Mouse (Mus musculus) ES-E14 (cell line): ENCODE results near the gene Tmem262. TPM values are rescaled to one million over a fixed set of nuclear protein-coding genes. Genes with fewer than 3 reads are reported as not detected.

Experiments
- DNase-seq: peaks from one replicate; pipeline ENCODE4 v3.0.0-alpha.2; 2013; ENCODE audit warnings: low read depth, low spot score
- H3K27ac ChIP-seq: 2 replicates; pipeline ENCODE4 v1.5.1; 2012; ENCODE audit warnings: low read depth, mild to moderate bottlenecking, low read length, moderate library complexity, mixed read lengths; ENCODE audit not compliant: poor library complexity, insufficient read depth, severe bottlenecking
- H3K36me3 ChIP-seq: 2 replicates; pipeline ENCODE4 v1.6.1; 2012; ENCODE audit warnings: mild to moderate bottlenecking, low read length, moderate library complexity, mixed read lengths; ENCODE audit not compliant: control insufficient read depth, poor library complexity, insufficient read depth, severe bottlenecking
- H3K4me1 ChIP-seq, 2 experiments: fragments of 150-350 bp in 1 of 2; sonication (generic) in 1 of 2; 2 replicates each; pipeline ENCODE4 v1.6.1; 2012; ENCODE audit warnings: low read length in 2 of 2, mild to moderate bottlenecking in 1 of 2, mixed read lengths in 1 of 2; ENCODE audit not compliant: control insufficient read depth in 2 of 2, insufficient read depth in 2 of 2, poor library complexity in 1 of 2
- H3K4me3 ChIP-seq, 2 experiments: fragments of 150-350 bp in 1 of 2; sonication (generic) in 1 of 2; 2 replicates each; pipeline ENCODE4 v1.5.1; 2012; ENCODE audit warnings: low read length in 2 of 2, low read depth in 1 of 2, mild to moderate bottlenecking in 1 of 2, mixed read lengths in 1 of 2; ENCODE audit not compliant: insufficient read depth in 1 of 2, poor library complexity in 1 of 2, severe bottlenecking in 1 of 2
- H3K9ac ChIP-seq: 2 replicates; pipeline ENCODE4 v1.6.1; 2012; ENCODE audit warnings: low read depth, mild to moderate bottlenecking, low read length, mixed read lengths; ENCODE audit not compliant: poor library complexity, insufficient read depth, severe bottlenecking
- H3K9me3 ChIP-seq: fragments of 150-350 bp; sonication (generic); 2 replicates; pipeline ENCODE4 v1.6.1; 2012; ENCODE audit warnings: low read depth, mild to moderate bottlenecking, low read length; ENCODE audit not compliant: control insufficient read depth, insufficient read depth
- CHD2 ChIP-seq: IDR thresholded peaks from 2 replicates; pipeline ENCODE4 v1.6.1; 2014; ENCODE audit warnings: mild to moderate bottlenecking, low read depth, low read length, inconsistent platforms
- HCFC1 ChIP-seq: IDR thresholded peaks from 2 replicates; pipeline ENCODE4 v1.6.1; 2012; ENCODE audit warnings: low read length, inconsistent platforms, borderline replicate concordance; ENCODE audit not compliant: insufficient read depth
- MAFK ChIP-seq: IDR thresholded peaks from 2 replicates; pipeline ENCODE4 v1.6.1; 2014; ENCODE audit warnings: mild to moderate bottlenecking, low read depth, low read length, inconsistent platforms; ENCODE audit not compliant: insufficient read depth
- ZC3H11A ChIP-seq: IDR thresholded peaks from 2 replicates; pipeline ENCODE4 v1.6.1; 2012; ENCODE audit warnings: low read depth, mild to moderate bottlenecking, inconsistent platforms, low read length, borderline replicate concordance
- ZNF384 ChIP-seq: IDR thresholded peaks from 2 replicates; pipeline ENCODE4 v1.6.1; 2012; ENCODE audit warnings: low read depth, low read length, inconsistent platforms
- in situ Hi-C, 2 experiments: fragments of 600-800 bp; cut with MboI; formaldehyde crosslinking; loops; one replicate each; pipeline ENCODE4 v1.15.1; 2025; ENCODE audit warnings: low sequenced_read_pairs in 2 of 2, inconsistent platforms in 1 of 2; ENCODE audit not compliant: unreplicated experiment in 2 of 2
- total RNA-seq: library from RNA; depleted of rRNA; stranded (reverse); fragments of 300-350 nt; gene quantifications from 2 replicates; pipeline ENCODE4 v1.2.3, GENCODE M21; 2012

Tmem262 gene
- total RNA-seq, 1 experiment: not detected

DNA sequence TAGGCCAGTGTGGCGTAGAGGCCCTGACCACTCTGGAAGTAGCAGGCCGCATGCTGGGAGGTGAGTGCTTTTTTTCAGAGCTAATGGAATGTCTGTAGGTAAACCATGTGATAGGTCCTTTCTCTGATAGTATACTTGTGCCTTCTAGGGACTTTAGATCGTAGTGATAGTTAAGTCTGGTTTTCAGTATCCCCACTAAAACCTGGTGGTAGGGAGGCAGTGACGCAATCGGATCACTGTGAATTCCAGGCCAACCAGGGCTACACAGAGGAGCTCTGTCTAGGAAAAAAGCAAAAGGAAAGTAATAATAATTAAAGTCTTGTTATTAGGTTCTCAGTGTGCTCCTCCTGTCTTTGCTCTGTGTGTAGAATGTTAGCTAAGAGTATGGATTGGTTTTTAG lies 21.3 kb upstream of the Tmem262 start:
- in situ Hi-C loops: no loop called here
- TF ChIP-seq MAFK (no peak), ZC3H11A (no peak), CHD2 (no peak), HCFC1 (no peak), ZNF384 (no peak)
- peak overlapping the region; percentile 87 for H3K27ac ChIP-seq
- H3K9me3 ChIP-seq: no peaks in the 10 kb centered on the region
- H3K9ac ChIP-seq: peak overlapping the region; percentile 96
- no peak for DNase-seq
- H3K36me3 ChIP-seq: peaks cover 40% of the 10 kb centered on the region
- H3K4me3 ChIP-seq: peak overlapping the region; percentile 89 to 96
- H3K4me1 ChIP-seq: peaks cover 2 to 4% of the 10 kb centered on the region in 2 experiments; a peak in 2 of 4 replicates

GRCm38 (mm10) chr19:6058966-6059365 lies 20.9 kb upstream of the Tmem262 start:
- H3K9ac ChIP-seq: peak overlapping the region; percentile 96
- no peak for DNase-seq

DNA sequence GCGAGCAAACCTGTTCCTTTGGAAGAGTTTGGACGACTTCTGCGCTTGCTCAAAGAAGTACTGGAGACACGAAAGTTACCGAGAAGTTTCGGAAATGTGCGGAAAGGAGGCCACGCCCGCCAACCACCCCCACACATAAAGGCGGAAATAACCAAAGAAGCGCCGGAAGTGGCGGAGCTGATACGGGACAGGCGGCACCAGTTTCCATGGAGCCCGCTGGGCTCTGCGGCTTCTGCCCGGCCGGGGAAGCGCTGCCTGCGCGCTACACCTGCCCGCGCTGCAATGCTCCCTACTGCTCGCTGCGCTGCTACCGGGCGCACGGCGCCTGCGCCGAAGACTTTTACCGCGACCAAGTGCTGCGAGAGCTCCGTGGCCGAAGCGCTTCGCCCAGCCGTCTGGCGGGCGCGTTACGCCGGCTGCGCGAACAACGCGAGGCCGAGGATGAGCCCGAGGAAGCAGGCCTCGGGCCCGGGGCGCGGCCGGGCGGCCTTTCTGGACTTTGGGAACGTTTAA lies 18.8 kb upstream of the Tmem262 start, which contains the start of gene Znhit2:
Znhit2 (plus strand) TSS at position 172 of the 513 bp plus-strand sequence.
- H3K4me3 ChIP-seq: peak within 1 kb of the TSS; percentile 52 to 82
- H3K9ac ChIP-seq: peak within 1 kb of the TSS; percentile 94
- peak within 1 kb of the TSS; percentile 77 for H3K27ac ChIP-seq
- TF ChIP-seq HCFC1 (peak; percentile 60; the same call in 1 of the 2 replicates), ZNF384 (no peak)
- in situ Hi-C loops: no loop called here
- peaks cover 2 to 4% of the 10 kb centered on the region in 2 experiments; a peak in 2 of 4 replicates for H3K4me1 ChIP-seq
- peak; percentile 86 for DNase-seq
- H3K36me3 ChIP-seq: peaks cover 19% of the 10 kb centered on the region
- H3K9me3 ChIP-seq: no peaks in the 10 kb centered on the region

More at GRCm38 (mm10) chr19:6058966-6059365, 20.9 kb upstream of the Tmem262 start:
- H3K36me3 ChIP-seq: peaks cover 35% of the 10 kb centered on the region
- peak overlapping the region; percentile 89 to 96 for H3K4me3 ChIP-seq
- peaks cover 2 to 4% of the 10 kb centered on the region in 2 experiments; a peak in 2 of 4 replicates for H3K4me1 ChIP-seq
- in situ Hi-C loops: no loop called here
- peak overlapping the region; percentile 8; the same call in 1 of the 2 replicates for H3K27ac ChIP-seq
- TF ChIP-seq HCFC1 (no peak), MAFK (no peak), ZNF384 (no peak), ZC3H11A (no peak)
- no peaks in the 10 kb centered on the region for H3K9me3 ChIP-seq

- H3K9me3 ChIP-seq: no peaks in the 10 kb centered on the region
- TF ChIP-seq ZNF384 (no peak), ZC3H11A (no peak), HCFC1 (no peak), MAFK (no peak), CHD2 (no peak)
- DNase-seq: no peak
- in situ Hi-C loops: no loop called here
- peaks cover 0 to 8% of the 10 kb centered on the region in 2 experiments; a peak in 2 of 4 replicates for H3K4me1 ChIP-seq
- peak overlapping the region; percentile 94 for H3K9ac ChIP-seq
- H3K4me3 ChIP-seq: peak overlapping the region; percentile 52 to 82
- peak overlapping the region; percentile 77 for H3K27ac ChIP-seq
- H3K36me3 ChIP-seq: peaks cover 17% of the 10 kb centered on the region
These were observed 18.1 kb upstream of the Tmem262 start for GRCm38 (mm10) chr19:6061641-6062302.
